Mouse (Mus musculus) ovary, adult 2 months (tissue): ENCODE results near the gene Gm3072. TPM values are rescaled to one million over a fixed set of nuclear protein-coding genes. Genes with fewer than 3 reads are reported as not detected.

Source experiments
- polyA plus RNA-seq: library from polyadenylated mRNA; depleted of rRNA; stranded (reverse); fragments of >200 nt; gene quantifications from 2 replicates; pipeline ENCODE4 v1.2.3, GENCODE M21; 2012; rRNA removed

Gene Gm3072
- not detected in 2 replicates for polyA plus RNA-seq

GRCm38 (mm10) chr14:41624512-41624911 is at the start of gene Gm3072:
Gene Gm3072 (minus strand): TSS chr14:41624612.

GRCm38 (mm10) chr14:41646387-41646786 is 22.0 kb upstream of the Gm3072 start, which contains the start of gene Gm3676:
Gene Gm3676 (minus strand): TSS chr14:41646487.

GRCm38 (mm10) chr14:41572911-41573310 is 51.5 kb downstream of the Gm3072 start, which contains the start of gene 1700049E17Rik2:
Gene 1700049E17Rik2 (plus strand): TSS chr14:41573211.

Other genes with a start within 250 kb of the Gm3072 start
- not detected in 2 replicates for gene Gm7945, start 238.2 kb downstream of the Gm3072 start, polyA plus RNA-seq
- not detected in 2 replicates for gene Gm6482, start 216.3 kb downstream of the Gm3072 start, polyA plus RNA-seq
- gene Gm7954, start 171.1 kb downstream of the Gm3072 start, polyA plus RNA-seq = not detected in 2 replicates
- not detected in 2 replicates for gene Gm3486, start 135.1 kb downstream of the Gm3072 start, polyA plus RNA-seq
- gene Gm7970, start 69.0 kb downstream of the Gm3072 start, polyA plus RNA-seq = not detected in 2 replicates
- not detected in 2 replicates for gene 1700049E17Rik2, start 51.4 kb downstream of the Gm3072 start, polyA plus RNA-seq
- not detected in 2 replicates for gene Gm3676, start 21.9 kb upstream of the Gm3072 start, polyA plus RNA-seq
- not detected in 2 replicates for gene Gm8068, start 77.3 kb upstream of the Gm3072 start, polyA plus RNA-seq
- not detected in 2 replicates for gene Gm7929, start 126.0 kb upstream of the Gm3072 start, polyA plus RNA-seq
- gene Gm47189, start 147.8 kb upstream of the Gm3072 start, polyA plus RNA-seq = not detected in 2 replicates